Mouse (Mus musculus) fat pad, adult 2 months (tissue): ENCODE measurements around the gene Klrb1f.
"Not testable (repeated sequence)": the region's sequence is repeated elsewhere in the genome, so short reads cannot be mapped to it uniquely, and the experiment has no call there.

Experiments
- DNase-seq: peaks from one replicate; pipeline ENCODE4 v3.0.0-alpha.2; 2011; ENCODE audit warnings: low read depth, low spot score; ENCODE audit errors: extremely low read depth

Gene Klrb1f

GRCm38 (mm10) chr6:129048857-129049473 lies 3.3 kb downstream of the Klrb1f start:
- DNase-seq = no peak

GRCm38 (mm10) chr6:129049596-129050251 lies 4.0 kb downstream of the Klrb1f start:
- no peak for DNase-seq

- no peak for DNase-seq
Measured at GRCm38 (mm10) chr6:129051086-129051485, 5.4 kb downstream of the Klrb1f start.

GRCm38 (mm10) chr6:129051731-129052130 lies 6.0 kb downstream of the Klrb1f start:
- DNase-seq = no peak

GRCm38 (mm10) chr6:129056237-129056636 lies 10.5 kb downstream of the Klrb1f start:
- no peak for DNase-seq

- no peak for DNase-seq
Measured at GRCm38 (mm10) chr6:129058013-129058412, 12.3 kb downstream of the Klrb1f start.

GRCm38 (mm10) chr6:129065407-129065806 lies 19.7 kb downstream of the Klrb1f start:
- no peak for DNase-seq

- DNase-seq = no peak
Measured at GRCm38 (mm10) chr6:129065857-129066256, 20.2 kb downstream of the Klrb1f start.

- DNase-seq = no peak
Measured at GRCm38 (mm10) chr6:129066530-129066929, 20.8 kb downstream of the Klrb1f start.

GRCm38 (mm10) chr6:129066986-129067385 lies 21.3 kb downstream of the Klrb1f start:
- DNase-seq = no peak

GRCm38 (mm10) chr6:129085098-129085497 lies 39.4 kb downstream of the Klrb1f start:
- DNase-seq = no peak

GRCm38 (mm10) chr6:129086031-129086430 lies 40.3 kb downstream of the Klrb1f start:
- DNase-seq = not testable (repeated sequence)

GRCm38 (mm10) chr6:129088161-129088560 lies 42.5 kb downstream of the Klrb1f start:
- DNase-seq = no peak

- DNase-seq = not testable (repeated sequence)
Measured at GRCm38 (mm10) chr6:129088596-129088995, 42.9 kb downstream of the Klrb1f start.

- no peak for DNase-seq
Measured at GRCm38 (mm10) chr6:129095166-129095565, 49.5 kb downstream of the Klrb1f start.

GRCm38 (mm10) chr6:129097929-129098328 lies 52.2 kb downstream of the Klrb1f start:
- DNase-seq = no peak

- not testable (repeated sequence) for DNase-seq
Measured at GRCm38 (mm10) chr6:129100794-129101193, 55.1 kb downstream of the Klrb1f start, which contains the start of gene Clec2e. Clec2e (minus strand) TSS chr6:129100913.

GRCm38 (mm10) chr6:129101604-129102003 lies 55.9 kb downstream of the Klrb1f start:
- DNase-seq = no peak

GRCm38 (mm10) chr6:129102858-129103555 lies 57.3 kb downstream of the Klrb1f start:
- no peak for DNase-seq
